Mouse (Mus musculus): ENCODE measurements around the gene Tnnt3. TPM values are rescaled to one million over a fixed set of nuclear protein-coding genes. Genes with fewer than 3 reads are reported as not detected.

The Tnnt3 gene
- polyA plus RNA-seq, 1 experiment from 2014 or later, result 1.6 TPM

DNA sequence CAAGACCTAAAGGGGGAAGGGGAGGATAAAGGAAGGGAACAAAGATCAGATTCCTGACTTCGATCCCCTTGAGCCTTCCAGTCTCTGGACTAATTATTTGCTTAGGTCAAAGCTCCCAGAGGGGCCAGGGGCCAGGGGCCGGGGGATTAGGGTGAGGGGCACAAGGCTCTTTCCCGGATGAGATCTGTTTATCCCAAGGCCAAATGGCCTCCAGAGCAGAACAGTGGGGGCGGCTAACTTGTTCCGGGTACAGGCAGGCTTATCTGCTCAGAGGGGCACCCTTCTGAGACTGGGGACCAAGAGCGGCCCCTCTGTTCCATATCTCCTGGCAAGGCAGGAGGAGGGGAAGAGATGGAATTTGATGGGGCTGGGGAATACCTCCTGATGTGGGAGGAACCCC lies 59.1 kb downstream of the Tnnt3 start:
- peaks cover 2% of the 10 kb centered on the region; the same call in 1 of the 2 replicates for H3K4me1 ChIP-seq (ENCODE audit: control insufficient read depth, insufficient read depth, low read length)
- no peak overlapping the region for H3K4me2 ChIP-seq (ENCODE audit: low read length)
- ATAC-seq, result no peak
- no peaks in the 10 kb centered on the region for H3K9me3 ChIP-seq (replicated peaks; ENCODE audit: control insufficient read depth, low read length, poor library complexity, severe bottlenecking)
- H3K27me3 ChIP-seq (ENCODE audit: control insufficient read depth, insufficient read depth, low read depth, low read length), result no peaks in the 10 kb centered on the region
- H3K4me3 ChIP-seq (ENCODE audit: low read depth, low read length), result no peak overlapping the region
- H3K27ac ChIP-seq (ENCODE audit: low read length), result no peak overlapping the region
- no peaks in the 10 kb centered on the region for H3K36me3 ChIP-seq (ENCODE audit: control insufficient read depth, insufficient read depth, low read length)
- no peak overlapping the region for H3K9ac ChIP-seq (ENCODE audit: low read depth, low read length)
- 35% methylated on average over 6 of the region's 6 CpGs for WGBS

DNA sequence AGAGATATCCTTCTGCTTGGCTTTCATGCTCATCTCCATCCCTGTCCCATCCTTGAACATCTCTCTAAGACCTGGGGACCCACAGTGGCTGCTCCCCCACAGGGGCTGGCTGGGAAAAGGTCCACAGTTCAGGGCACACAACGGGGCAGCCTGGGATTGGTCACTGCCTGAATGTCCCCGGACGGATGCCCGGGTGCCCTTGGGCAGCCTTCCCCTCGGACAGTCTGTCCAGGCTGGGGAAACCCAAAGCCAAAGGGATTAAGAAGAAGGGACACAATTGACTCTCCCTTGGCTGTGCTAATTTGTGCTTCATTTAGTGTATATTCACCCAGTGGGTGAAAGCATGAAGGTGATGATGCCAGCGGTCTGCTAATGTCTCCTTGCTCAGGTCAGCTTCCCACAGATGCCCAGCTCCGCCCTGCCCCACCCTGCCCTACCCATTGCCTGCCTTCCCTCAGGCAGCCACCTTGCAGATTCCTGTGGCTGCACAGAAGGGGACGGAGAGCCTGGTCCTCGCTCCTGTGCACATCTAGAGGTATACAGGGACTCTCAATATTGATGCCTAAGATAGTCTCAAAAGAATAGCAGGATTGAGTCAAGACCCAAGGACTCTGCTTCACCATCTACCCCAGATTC lies 60.0 kb downstream of the Tnnt3 start:
- no peak overlapping the region for H3K9ac ChIP-seq (ENCODE audit: low read depth, low read length)
- H3K4me1 ChIP-seq (ENCODE audit: control insufficient read depth, insufficient read depth, low read length), result peaks cover 2% of the 10 kb centered on the region; the same call in 1 of the 2 replicates
- H3K4me2 ChIP-seq (ENCODE audit: low read length), result no peak overlapping the region
- 92% methylated on average over 9 of the region's 9 CpGs for whole genome bisulfite sequencing
- no peak overlapping the region for H3K27ac ChIP-seq (ENCODE audit: low read length)
- no peak for ATAC-seq
- H3K9me3 ChIP-seq (replicated peaks; ENCODE audit: control insufficient read depth, low read length, poor library complexity, severe bottlenecking), result no peaks in the 10 kb centered on the region
- H3K36me3 ChIP-seq (ENCODE audit: control insufficient read depth, insufficient read depth, low read length), result no peaks in the 10 kb centered on the region
- no peaks in the 10 kb centered on the region for H3K27me3 ChIP-seq (ENCODE audit: control insufficient read depth, insufficient read depth, low read depth, low read length)
- H3K4me3 ChIP-seq (ENCODE audit: low read depth, low read length), result no peak overlapping the region

DNA sequence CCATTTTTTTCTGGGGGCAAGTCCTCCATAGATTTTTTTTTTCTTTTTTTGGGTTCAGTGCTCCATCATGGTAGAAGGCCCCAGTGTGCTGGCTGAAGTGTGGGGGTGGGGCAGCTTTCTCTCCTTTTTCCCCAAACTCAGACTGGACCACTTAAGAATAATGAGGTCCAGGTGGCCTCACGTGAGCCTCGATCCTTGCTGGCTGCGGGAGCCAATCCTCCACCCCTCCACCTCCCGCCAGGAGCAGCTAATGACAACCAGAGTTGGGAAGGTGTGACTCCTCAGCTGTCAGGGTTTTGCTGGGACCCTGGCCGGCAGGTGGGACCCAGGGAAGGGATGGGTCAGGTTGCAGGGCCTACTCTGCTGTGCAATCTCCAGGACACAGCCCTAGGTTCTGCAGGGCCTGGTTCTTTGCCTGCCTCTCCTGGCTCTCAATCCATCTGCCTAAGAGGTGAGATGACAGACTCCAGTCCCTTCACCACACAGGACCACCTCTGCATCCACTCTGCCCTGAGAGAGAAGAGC lies 61.1 kb downstream of the Tnnt3 start:
- Histone ChIP-seq H3K36me3 (ENCODE audit: control insufficient read depth, insufficient read depth, low read length) (no peaks in the 10 kb centered on the region), H3K4me3 (ENCODE audit: low read depth, low read length) (no peak overlapping the region), H3K27ac (ENCODE audit: low read length) (no peak overlapping the region), H3K9ac (ENCODE audit: low read depth, low read length) (no peak overlapping the region), H3K4me1 (ENCODE audit: control insufficient read depth, insufficient read depth, low read length) (peaks cover 2% of the 10 kb centered on the region; the same call in 1 of the 2 replicates), H3K9me3 (replicated peaks; ENCODE audit: control insufficient read depth, low read length, poor library complexity, severe bottlenecking) (no peaks in the 10 kb centered on the region), H3K27me3 (ENCODE audit: control insufficient read depth, insufficient read depth, low read depth, low read length) (no peaks in the 10 kb centered on the region), H3K4me2 (ENCODE audit: low read length) (no peak overlapping the region)
- 77% methylated on average over 5 of the region's 5 CpGs for WGBS
- no peak for ATAC-seq

- Histone ChIP-seq H3K27ac (ENCODE audit: low read length) (no peak overlapping the region), H3K36me3 (ENCODE audit: control insufficient read depth, insufficient read depth, low read length) (no peaks in the 10 kb centered on the region), H3K4me2 (ENCODE audit: low read length) (no peak overlapping the region), H3K27me3 (ENCODE audit: control insufficient read depth, insufficient read depth, low read depth, low read length) (no peaks in the 10 kb centered on the region), H3K4me1 (ENCODE audit: control insufficient read depth, insufficient read depth, low read length) (peaks cover 2% of the 10 kb centered on the region; the same call in 1 of the 2 replicates), H3K4me3 (ENCODE audit: low read depth, low read length) (no peak overlapping the region), H3K9me3 (replicated peaks; ENCODE audit: control insufficient read depth, low read length, poor library complexity, severe bottlenecking) (no peaks in the 10 kb centered on the region), H3K9ac (ENCODE audit: low read depth, low read length) (no peak overlapping the region)
- 36% methylated on average over 18 of the region's 18 CpGs for WGBS
- ATAC-seq, result no peak
Observed at GRCm38 (mm10) chr7:142560942-142561855, 62.6 kb downstream of the Tnnt3 start.

GRCm38 (mm10) chr7:142561856-142562404 lies 63.3 kb downstream of the Tnnt3 start:
- H3K4me1 ChIP-seq (ENCODE audit: control insufficient read depth, insufficient read depth, low read length), result peaks cover 2% of the 10 kb centered on the region; the same call in 1 of the 2 replicates
- WGBS, result 73% methylated on average over 4 of the region's 4 CpGs
- H3K4me3 ChIP-seq (ENCODE audit: low read depth, low read length), result no peak overlapping the region
- no peak overlapping the region for H3K27ac ChIP-seq (ENCODE audit: low read length)
- no peak overlapping the region for H3K9ac ChIP-seq (ENCODE audit: low read depth, low read length)
- H3K27me3 ChIP-seq (ENCODE audit: control insufficient read depth, insufficient read depth, low read depth, low read length), result no peaks in the 10 kb centered on the region
- H3K36me3 ChIP-seq (ENCODE audit: control insufficient read depth, insufficient read depth, low read length), result no peaks in the 10 kb centered on the region
- no peaks in the 10 kb centered on the region for H3K9me3 ChIP-seq (replicated peaks; ENCODE audit: control insufficient read depth, low read length, poor library complexity, severe bottlenecking)
- H3K4me2 ChIP-seq (ENCODE audit: low read length), result no peak overlapping the region
- no peak for ATAC-seq

GRCm38 (mm10) chr7:142563168-142563567 lies 64.5 kb downstream of the Tnnt3 start:
- no peaks in the 10 kb centered on the region for H3K27me3 ChIP-seq (ENCODE audit: control insufficient read depth, insufficient read depth, low read depth, low read length)
- no peak overlapping the region for H3K9ac ChIP-seq (ENCODE audit: low read depth, low read length)
- peaks cover 2% of the 10 kb centered on the region; the same call in 1 of the 2 replicates for H3K4me1 ChIP-seq (ENCODE audit: control insufficient read depth, insufficient read depth, low read length)
- no peak overlapping the region for H3K4me2 ChIP-seq (ENCODE audit: low read length)
- H3K27ac ChIP-seq (ENCODE audit: low read length), result no peak overlapping the region
- no peak overlapping the region for H3K4me3 ChIP-seq (ENCODE audit: low read depth, low read length)
- ATAC-seq, result no peak
- WGBS, result 24% methylated on average over 6 of the region's 6 CpGs
- H3K36me3 ChIP-seq (ENCODE audit: control insufficient read depth, insufficient read depth, low read length), result no peaks in the 10 kb centered on the region
- H3K9me3 ChIP-seq (replicated peaks; ENCODE audit: control insufficient read depth, low read length, poor library complexity, severe bottlenecking), result no peaks in the 10 kb centered on the region

DNA sequence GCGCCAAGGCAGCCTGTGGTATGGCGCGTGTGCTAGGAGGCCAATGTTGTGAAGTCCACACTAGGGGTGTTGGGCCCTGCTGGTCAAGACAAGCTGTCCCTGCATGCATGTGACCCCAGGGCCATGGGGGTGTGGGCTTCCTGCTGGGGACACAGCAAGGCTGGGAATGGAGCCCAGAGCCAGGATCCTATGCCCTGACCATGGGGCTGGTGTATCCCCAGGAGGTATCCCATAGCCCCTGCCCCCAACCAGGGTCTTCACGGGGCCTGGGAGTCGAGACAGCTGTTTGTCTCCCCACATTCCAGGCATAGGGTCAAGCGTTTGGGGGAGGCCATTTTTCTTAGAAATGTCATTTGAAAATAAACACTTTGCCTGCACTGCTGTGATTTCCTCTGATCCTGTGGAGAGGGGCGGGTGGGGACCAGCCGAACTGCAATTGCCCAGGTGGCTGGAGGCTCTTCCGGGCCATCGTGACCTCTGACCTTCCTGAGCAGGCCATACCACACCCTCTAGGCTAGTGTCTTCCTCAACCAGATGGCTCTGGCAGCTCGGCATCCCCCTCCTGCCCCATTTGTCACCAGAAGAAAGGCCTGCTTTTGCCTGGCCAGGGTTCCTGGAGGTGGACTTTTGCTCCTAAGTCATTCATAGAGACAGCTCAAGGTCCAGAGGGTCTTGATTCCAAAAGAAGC lies 66.5 kb downstream of the Tnnt3 start:
- Histone ChIP-seq H3K4me1 (ENCODE audit: control insufficient read depth, insufficient read depth, low read length) (peaks cover 2% of the 10 kb centered on the region; the same call in 1 of the 2 replicates), H3K9me3 (replicated peaks; ENCODE audit: control insufficient read depth, low read length, poor library complexity, severe bottlenecking) (no peaks in the 10 kb centered on the region), H3K9ac (ENCODE audit: low read depth, low read length) (no peak overlapping the region), H3K36me3 (ENCODE audit: control insufficient read depth, insufficient read depth, low read length) (no peaks in the 10 kb centered on the region), H3K4me2 (ENCODE audit: low read length) (no peak overlapping the region), H3K27me3 (ENCODE audit: control insufficient read depth, insufficient read depth, low read depth, low read length) (no peaks in the 10 kb centered on the region), H3K27ac (ENCODE audit: low read length) (no peak overlapping the region), H3K4me3 (ENCODE audit: low read depth, low read length) (no peak overlapping the region)
- 70% methylated on average over 11 of the region's 11 CpGs for WGBS
- no peak for ATAC-seq

All from midbrain, embryonic 16.5 days (tissue).